Mouse (Mus musculus) kidney, postnatal 25 days (tissue): Measurements from ENCODE around the gene Rpn1.

ENCODE experiments used
- DNase-seq, 2 experiments: peaks; one replicate each; pipeline ENCODE4 v3.0.0; 2021; ENCODE audit warnings: mixed read lengths in 2 of 2

Rpn1 gene

GRCm38 (mm10) chr6:88084278-88085151 lies at the start of gene Rpn1:
Gene Rpn1, plus strand, starts transcription at chr6:88084482.
- DNase-seq, result peak; percentile 99

- no peak for DNase-seq
Measured at GRCm38 (mm10) chr6:88037471-88038045, 46.7 kb upstream of the Rpn1 start.

GRCm38 (mm10) chr6:88039426-88039825 lies 44.9 kb upstream of the Rpn1 start:
- DNase-seq, result no peak

- no peak for DNase-seq
Measured at GRCm38 (mm10) chr6:88041221-88041620, 43.1 kb upstream of the Rpn1 start.

- no peak for DNase-seq
Measured at GRCm38 (mm10) chr6:88042336-88042735, 41.9 kb upstream of the Rpn1 start.

- DNase-seq, result no peak
Measured at GRCm38 (mm10) chr6:88044234-88044576, 40.1 kb upstream of the Rpn1 start.

- peak; percentile 97 to 99 for DNase-seq
Measured at GRCm38 (mm10) chr6:88044577-88045405, 39.5 kb upstream of the Rpn1 start, which contains the start of gene Rab7. Gene Rab7, minus strand, starts transcription at chr6:88045270.

- DNase-seq, result no peak
Measured at GRCm38 (mm10) chr6:88045406-88045766, 38.9 kb upstream of the Rpn1 start.

GRCm38 (mm10) chr6:88047853-88048252 lies 36.4 kb upstream of the Rpn1 start:
- DNase-seq, result no peak

GRCm38 (mm10) chr6:88049008-88049407 lies 35.3 kb upstream of the Rpn1 start:
- no peak for DNase-seq

- DNase-seq, result no peak
Measured at GRCm38 (mm10) chr6:88051206-88051605, 33.1 kb upstream of the Rpn1 start.

- DNase-seq, result no peak
Measured at GRCm38 (mm10) chr6:88053228-88054080, 30.8 kb upstream of the Rpn1 start.

- no peak for DNase-seq
Measured at GRCm38 (mm10) chr6:88054081-88054835, 30.0 kb upstream of the Rpn1 start.

- DNase-seq, result peak in 1 of 2 experiments; percentile 17
Measured at GRCm38 (mm10) chr6:88055663-88056062, 28.6 kb upstream of the Rpn1 start.

- DNase-seq, result no peak
Measured at GRCm38 (mm10) chr6:88056866-88057265, 27.4 kb upstream of the Rpn1 start.

GRCm38 (mm10) chr6:88059903-88060302 lies 24.4 kb upstream of the Rpn1 start:
- DNase-seq, result no peak

GRCm38 (mm10) chr6:88060602-88061001 lies 23.7 kb upstream of the Rpn1 start:
- no peak for DNase-seq

GRCm38 (mm10) chr6:88061406-88061805 lies 22.9 kb upstream of the Rpn1 start:
- DNase-seq, result no peak

- DNase-seq, result no peak
Measured at GRCm38 (mm10) chr6:88062398-88062797, 21.9 kb upstream of the Rpn1 start.

GRCm38 (mm10) chr6:88064072-88064642 lies 20.1 kb upstream of the Rpn1 start:
- DNase-seq, result no peak

- peak; percentile 77 to 82 for DNase-seq
Measured at GRCm38 (mm10) chr6:88065116-88065515, 19.2 kb upstream of the Rpn1 start.
